Mouse (Mus musculus) thymus, adult 2 months (tissue): ENCODE results near the gene Rpia.

ENCODE experiments used
- CTCF ChIP-seq: fragments of 200-500 bp; IDR thresholded peaks from 2 replicates; pipeline ENCODE4 v1.5.1; 2012; ENCODE audit warnings: mild to moderate bottlenecking, control low read depth, low read length, moderate library complexity, borderline replicate concordance; ENCODE audit not compliant: control insufficient read depth, poor library complexity, insufficient read depth; ENCODE audit errors: extremely low read depth
- POLR2A ChIP-seq: fragments of 200-500 bp; IDR thresholded peaks from 2 replicates; pipeline ENCODE4 v1.6.1; 2012; ENCODE audit warnings: mild to moderate bottlenecking, low read length, control low read depth, moderate library complexity; ENCODE audit not compliant: control insufficient read depth, poor library complexity, insufficient read depth; ENCODE audit errors: extremely low read depth

DNA sequence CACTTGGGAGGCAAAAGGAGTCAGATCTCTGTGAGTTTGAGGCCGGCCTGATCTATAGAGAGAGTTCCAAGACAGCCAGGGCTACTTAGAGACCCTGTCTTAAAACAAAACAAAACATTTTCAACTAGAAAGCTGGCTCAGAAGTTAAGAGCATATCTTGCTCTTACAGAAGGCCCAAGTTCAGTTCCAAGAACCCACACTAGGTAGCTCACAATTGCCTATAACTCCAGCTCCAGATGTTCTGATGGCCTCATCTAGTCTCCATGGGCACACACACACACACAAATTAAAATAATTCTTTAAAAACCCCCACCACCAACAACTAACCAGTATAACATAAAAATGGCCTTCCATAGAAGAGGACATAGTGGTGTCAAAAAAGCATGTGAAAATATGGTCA is 18.5 kb upstream of the Rpia start:
- TF ChIP-seq CTCF = no peak
- no peak for TF ChIP-seq POLR2A
